Comparison of ENCODE assay signal across 32 mouse cellular contexts in genomic region chr10:7133005-7133404, GRCm38 (mm10).
"Had no signal": no experiment of that assay in that cellular context is flagged by ENCODE, and none has a peak within 500 bp of the region (broad histone marks: within the 10 kb centered on the region; RNA-seq: fewer than 3 reads in every experiment).

No protein-coding gene starts in this region.

- H3K27ac ChIP-seq: left cerebral cortex, adult 2 months; limb, embryonic 10.5 days; limb, embryonic 12.5 days; limb, embryonic 13.5 days; limb, embryonic 15.5 days; liver, embryonic 12.5 days; liver, embryonic 13.5 days; liver, embryonic 14.5 days; liver, embryonic 15.5 days; lung, embryonic 15.5 days; macrophage; midbrain, embryonic 10.5 days; midbrain, embryonic 12.5 days; midbrain, embryonic 13.5 days; midbrain, embryonic 15.5 days; neural tube, embryonic 12.5 days had no signal

- H3K9ac ChIP-seq: limb, embryonic 12.5 days; limb, embryonic 13.5 days; limb, embryonic 15.5 days; liver, embryonic 12.5 days; liver, embryonic 13.5 days; liver, embryonic 14.5 days; liver, embryonic 15.5 days; liver, postnatal 0 days; lung, embryonic 14.5 days; lung, embryonic 15.5 days; midbrain, embryonic 12.5 days; midbrain, embryonic 13.5 days; midbrain, embryonic 15.5 days; neural tube, embryonic 12.5 days had no signal

- H3K36me3 ChIP-seq: midbrain, embryonic 13.5 days; midbrain, embryonic 15.5 days had no signal

- ATAC-seq: liver, embryonic 12.5 days; liver, postnatal 0 days; lung, postnatal 0 days; midbrain, embryonic 13.5 days; midbrain, embryonic 15.5 days; midbrain, embryonic 16.5 days had no signal

- H3K4me2 ChIP-seq: limb, embryonic 12.5 days; limb, embryonic 13.5 days; limb, embryonic 15.5 days; liver, embryonic 11.5 days; liver, embryonic 12.5 days; liver, embryonic 13.5 days; liver, embryonic 15.5 days; lung, embryonic 14.5 days; lung, embryonic 15.5 days; midbrain, embryonic 11.5 days; midbrain, embryonic 12.5 days; midbrain, embryonic 13.5 days; midbrain, embryonic 15.5 days; neural tube, embryonic 12.5 days had no signal

- DNase-seq: left cerebral cortex, postnatal 4 days; liver; liver, embryonic 13.5 days; liver, postnatal 0 days; lung, adult 18-20 months; lung, adult 2 months; lung, embryonic 14.5 days; lung, postnatal 10 days; lung, postnatal 14 days; lung, postnatal 36 days; lung, postnatal 4 days; midbrain, embryonic 14.5 days had no signal

- H3K4me3 ChIP-seq: left cerebral cortex, adult 2 months; limb, embryonic 10.5 days; limb, embryonic 12.5 days; limb, embryonic 13.5 days; limb, embryonic 15.5 days; liver, embryonic 12.5 days; liver, embryonic 13.5 days; liver, embryonic 15.5 days; lung, embryonic 15.5 days; megakaryocyte, embryonic 14.5 days; midbrain, embryonic 10.5 days; midbrain, embryonic 12.5 days; midbrain, embryonic 13.5 days; midbrain, embryonic 15.5 days; neural tube, embryonic 12.5 days had no signal

- H3K27me3 ChIP-seq: limb, embryonic 12.5 days; limb, embryonic 13.5 days; limb, embryonic 15.5 days; liver, embryonic 12.5 days; liver, embryonic 13.5 days; liver, embryonic 15.5 days; lung, embryonic 15.5 days; megakaryocyte, embryonic 14.5 days; midbrain, embryonic 12.5 days; midbrain, embryonic 13.5 days; midbrain, embryonic 15.5 days; neural tube, embryonic 12.5 days had no signal

- H3K4me1 ChIP-seq: limb, embryonic 10.5 days; limb, embryonic 12.5 days; liver, embryonic 12.5 days; liver, embryonic 13.5 days; liver, embryonic 15.5 days; midbrain, embryonic 10.5 days; midbrain, embryonic 12.5 days; midbrain, embryonic 13.5 days; midbrain, embryonic 15.5 days; neural tube, embryonic 12.5 days had no signal

- H3K9me3 ChIP-seq: limb, embryonic 10.5 days; limb, embryonic 12.5 days; limb, embryonic 13.5 days; limb, embryonic 15.5 days; liver, embryonic 12.5 days; liver, embryonic 13.5 days; liver, embryonic 15.5 days; lung, embryonic 15.5 days; megakaryocyte, embryonic 14.5 days; midbrain, embryonic 10.5 days; midbrain, embryonic 12.5 days; midbrain, embryonic 13.5 days; midbrain, embryonic 15.5 days; neural tube, embryonic 12.5 days had no signal
